Mouse (Mus musculus): ENCODE results near the gene Jam2.

DNA sequence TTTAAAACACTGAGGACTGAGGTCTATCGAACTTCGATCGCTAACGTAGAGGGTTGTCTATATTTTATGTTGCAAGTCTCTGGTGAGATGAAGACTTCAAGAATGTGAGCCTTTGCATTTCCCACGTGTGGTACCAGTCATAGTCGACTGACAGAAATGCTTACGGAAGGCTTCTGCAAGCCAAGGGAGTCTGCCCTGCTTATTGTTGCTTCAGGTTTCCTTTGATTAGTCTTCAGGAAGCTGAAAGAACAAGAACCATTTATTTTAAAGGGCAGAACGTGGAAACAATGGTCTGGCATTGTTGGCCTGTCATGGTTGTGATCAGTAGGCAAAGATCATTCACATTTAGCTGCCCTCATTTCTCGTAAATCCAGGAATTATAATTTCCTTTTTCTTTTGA lies 22.8 kb downstream of the Jam2 start:
- TF ChIP-seq CTCF (IDR thresholded peaks at IDR 0.05; ENCODE audit: low read depth) (no peak), EP300 (optimal IDR thresholded peaks at IDR 0.05) (no peak)
